In the genomic region with DNA sequence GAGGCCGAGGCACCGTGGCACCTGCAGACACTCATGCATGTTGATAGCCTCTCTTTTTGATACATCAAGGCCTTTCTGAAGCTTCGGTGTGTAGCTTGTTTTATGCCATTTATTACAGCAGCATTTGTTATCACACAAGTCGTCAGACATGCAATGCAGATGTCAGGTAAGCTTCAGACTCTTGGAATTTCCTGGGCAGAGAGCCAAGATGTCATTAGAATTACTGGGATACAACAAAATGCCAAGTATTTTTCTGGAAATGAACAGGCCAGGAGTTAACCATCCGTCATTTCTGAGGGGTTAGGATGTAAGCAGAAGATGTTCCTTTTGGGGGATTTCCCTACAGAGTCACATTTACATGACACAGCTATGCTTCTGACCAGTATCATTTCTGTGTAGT, we compare ENCODE assay signal across 19 mouse cellular contexts.
DNase-seq lines count a peak whose midpoint lies in the region; ATAC-seq and TF ChIP-seq lines count a peak whose summit lies in the region.
"Had no signal": no experiment of that assay in that cellular context is flagged by ENCODE, and none has a peak within 500 bp of the region (broad histone marks: within the 10 kb centered on the region; RNA-seq: fewer than 3 reads in every experiment).

No protein-coding gene starts in this region.

- no peak overlapping the region for H3K9ac ChIP-seq in lung, embryonic 14.5 days
- H3K9ac ChIP-seq: limb, embryonic 12.5 days; liver, embryonic 12.5 days; neural tube, embryonic 15.5 days; stomach, embryonic 15.5 days had no signal

- no peak overlapping the region for H3K27ac ChIP-seq in lung, embryonic 14.5 days (ENCODE audit: low read depth)
- H3K27ac ChIP-seq: forebrain, embryonic 10.5 days; gastrocnemius, adult 2 months; heart, embryonic 10.5 days; limb, embryonic 12.5 days; liver, embryonic 12.5 days; neural tube, embryonic 15.5 days; stomach, embryonic 15.5 days had no signal

- H3K4me2 ChIP-seq in lung, embryonic 14.5 days: no peak overlapping the region
- H3K4me2 ChIP-seq: limb, embryonic 12.5 days; liver, embryonic 12.5 days; neural tube, embryonic 15.5 days; stomach, embryonic 15.5 days had no signal

- H3K27me3 ChIP-seq in lung, embryonic 14.5 days (ENCODE audit: insufficient read depth, low read length): no peaks in the 10 kb centered on the region
- H3K27me3 ChIP-seq: limb, embryonic 12.5 days; liver, embryonic 12.5 days; megakaryocyte, embryonic 14.5 days; neural tube, embryonic 15.5 days; stomach, embryonic 15.5 days had no signal

- no peak for TF ChIP-seq CTCF in lung, embryonic 14.5 days (IDR thresholded peaks at IDR 0.05; ENCODE audit: low read depth)

- no peaks in the 10 kb centered on the region for H3K36me3 ChIP-seq in lung, embryonic 14.5 days (ENCODE audit: insufficient read depth)
- H3K36me3 ChIP-seq: forebrain, embryonic 10.5 days; heart, embryonic 10.5 days; limb, embryonic 12.5 days; liver, embryonic 12.5 days; neural tube, embryonic 15.5 days; stomach, embryonic 15.5 days had no signal

- no peak overlapping the region for H3K4me3 ChIP-seq in lung, embryonic 14.5 days (ENCODE audit: low read depth, low read length)
- H3K4me3 ChIP-seq: forebrain, embryonic 10.5 days; gastrocnemius, adult 2 months; heart, embryonic 10.5 days; limb, embryonic 12.5 days; liver, embryonic 12.5 days; megakaryocyte, embryonic 14.5 days; neural tube, embryonic 15.5 days; stomach, embryonic 15.5 days had no signal

- no peak for ATAC-seq in lung, embryonic 14.5 days (ENCODE audit: insufficient read depth)
- ATAC-seq: liver, embryonic 12.5 days had no signal

- WGBS in lung, embryonic 14.5 days: 39% methylated on average over 5 of the region's 5 CpGs

- intact Hi-C loops in heart, postnatal 36 days (cut with DNase I): no loop called here

- H3K9me3 ChIP-seq in lung, embryonic 14.5 days (ENCODE audit: low read depth, low read length): no peaks in the 10 kb centered on the region
- H3K9me3 ChIP-seq: forebrain, embryonic 10.5 days; heart, embryonic 10.5 days; limb, embryonic 12.5 days; liver, embryonic 12.5 days; neural tube, embryonic 15.5 days; stomach, embryonic 15.5 days had no signal

- peak; percentile 24 for DNase-seq in heart, adult 11 months
- no peak for DNase-seq in heart, postnatal 36 days
- DNase-seq in lung, embryonic 14.5 days: peak; percentile 55
- no peak for DNase-seq in lung, postnatal 36 days
- DNase-seq in NIH3T3 (ENCODE audit: low read depth): peak; percentile 70
- DNase-seq in mesoderm, embryonic 11.5 days (ENCODE audit: low read depth, low spot score): peak; percentile 50
- DNase-seq in thymus, postnatal 10 days (ENCODE audit: low spot score in 2 of 2): no peak
- DNase-seq: cerebellum, adult 11-12 months; gastrocnemius, adult 2 months; kidney, adult 11 months; lung, adult 18-20 months; thymus, postnatal 36 days had no signal

- no peaks in the 10 kb centered on the region for H3K4me1 ChIP-seq in lung, embryonic 14.5 days (ENCODE audit: insufficient read depth)
- H3K4me1 ChIP-seq: forebrain, embryonic 10.5 days; heart, embryonic 10.5 days; limb, embryonic 12.5 days; liver, embryonic 12.5 days; megakaryocyte, embryonic 14.5 days had no signal

Comparison
In these comparisons a context has a peak if more than half of its experiments do, and no peak if none do; other contexts are left out.
1. DNase-seq: peak in heart, adult 11 months (single experiment), lung, embryonic 14.5 days (single experiment), NIH3T3 (single experiment) and mesoderm, embryonic 11.5 days (single experiment); none in heart, postnatal 36 days (0 of 2), lung, postnatal 36 days (single experiment) and thymus, postnatal 10 days (0 of 2).